Mouse (Mus musculus): ENCODE measurements at regions not wholly inside any gene's neighbourhood (a gene's known extent, or its start where the extent isn't known, plus 50 kb on each side); places are given as distances from the start of the nearest gene placed in this dataset.

- no peak for DNase-seq (ENCODE audit: low spot score)
Observed at GRCm38 (mm10) chr1:128951436-128951835, 321.7 kb upstream of the Thsd7b start.

GRCm38 (mm10) chr1:128950512-128950911, 322.6 kb upstream of the Thsd7b start:
- DNase-seq (ENCODE audit: low spot score), result no peak

DNA sequence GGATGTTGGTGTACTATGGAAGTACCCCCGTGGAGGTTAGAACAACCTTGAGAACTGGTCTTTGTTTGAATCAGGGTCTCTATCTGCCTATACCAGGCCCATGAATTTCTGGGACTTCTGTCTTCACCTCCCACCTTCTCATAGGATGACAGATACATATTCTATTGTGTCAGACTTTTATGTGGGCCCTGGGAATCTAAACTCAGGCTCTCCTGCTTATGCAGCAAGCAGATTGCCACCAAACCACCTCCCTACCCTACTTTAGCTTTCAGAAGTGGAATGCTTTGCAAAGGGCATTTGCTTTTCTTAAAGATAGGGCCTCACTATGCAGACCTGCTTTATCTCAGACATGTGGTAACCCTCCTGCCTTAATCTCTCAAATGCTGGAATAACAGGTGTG, 322.7 kb upstream of the Cxcr4 start:
- DNase-seq (ENCODE audit: low spot score), result no peak

DNA sequence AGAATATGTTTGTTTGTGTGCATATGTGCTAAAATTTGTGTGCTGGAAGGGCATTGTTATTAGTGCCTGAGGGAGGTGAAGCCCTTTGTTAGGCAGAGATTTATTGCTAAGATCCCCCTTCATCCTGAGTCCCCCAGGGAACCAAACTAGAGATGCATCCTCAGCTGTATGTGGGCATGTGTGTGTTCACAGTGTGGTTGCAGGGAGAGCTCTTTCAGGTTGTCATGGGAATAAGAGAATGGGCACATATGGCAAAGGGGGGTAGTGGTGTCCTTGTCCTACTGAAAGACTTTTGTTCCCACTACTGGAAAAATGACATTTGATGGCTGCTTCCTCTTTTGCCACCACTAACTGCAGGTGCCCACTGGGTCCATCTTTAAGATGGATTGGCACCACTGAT, 320.4 kb upstream of the Cxcr4 start:
- DNase-seq (ENCODE audit: low spot score), result no peak

- DNase-seq (ENCODE audit: low spot score), result no peak
Observed at GRCm38 (mm10) chr1:128907566-128907965, 315.5 kb upstream of the Cxcr4 start.

DNA sequence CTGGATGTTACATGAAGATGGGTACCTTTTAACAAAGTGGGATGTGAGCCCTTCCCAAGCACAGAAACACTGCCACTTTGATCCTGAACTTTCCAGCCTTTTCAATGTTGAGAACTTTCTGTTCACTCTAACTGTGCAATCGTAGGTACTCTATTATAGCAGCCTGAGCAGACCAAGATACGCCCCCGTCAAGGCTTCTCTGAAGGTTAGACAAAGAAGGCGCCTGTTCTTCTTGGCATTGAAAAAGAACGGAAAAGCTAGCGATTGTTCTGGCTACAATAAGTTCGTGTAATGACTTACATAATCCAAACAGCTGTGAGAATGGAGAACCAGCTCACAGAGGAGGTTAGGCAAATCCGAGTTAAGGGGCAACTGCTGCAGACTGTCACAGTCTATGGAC, 305.9 kb upstream of the Cxcr4 start:
- no peak for DNase-seq (ENCODE audit: low spot score)

GRCm38 (mm10) chr1:128894546-128894945, 302.5 kb upstream of the Cxcr4 start:
- DNase-seq (ENCODE audit: low spot score), result no peak

DNA sequence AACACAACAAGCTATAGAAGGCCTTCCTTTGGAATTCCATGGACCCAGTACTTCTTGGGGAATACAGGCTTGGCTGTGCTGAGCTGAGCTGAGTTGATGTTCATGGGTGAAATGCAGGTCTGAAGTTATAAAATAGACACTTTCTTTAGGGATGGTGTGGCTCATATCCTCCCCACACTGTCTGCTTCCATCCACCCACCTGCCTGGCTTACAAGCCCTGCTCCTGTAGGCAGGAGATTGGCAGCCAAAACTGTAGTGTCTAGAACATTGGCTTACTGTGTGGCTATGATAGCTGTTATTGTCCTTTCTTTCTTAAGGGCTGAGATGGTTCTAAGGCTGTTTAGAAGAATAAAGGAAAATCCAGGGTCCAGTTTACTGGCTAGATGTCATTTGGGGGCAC, 286.2 kb upstream of the Cxcr4 start:
- no peak for DNase-seq (ENCODE audit: low spot score)

DNA sequence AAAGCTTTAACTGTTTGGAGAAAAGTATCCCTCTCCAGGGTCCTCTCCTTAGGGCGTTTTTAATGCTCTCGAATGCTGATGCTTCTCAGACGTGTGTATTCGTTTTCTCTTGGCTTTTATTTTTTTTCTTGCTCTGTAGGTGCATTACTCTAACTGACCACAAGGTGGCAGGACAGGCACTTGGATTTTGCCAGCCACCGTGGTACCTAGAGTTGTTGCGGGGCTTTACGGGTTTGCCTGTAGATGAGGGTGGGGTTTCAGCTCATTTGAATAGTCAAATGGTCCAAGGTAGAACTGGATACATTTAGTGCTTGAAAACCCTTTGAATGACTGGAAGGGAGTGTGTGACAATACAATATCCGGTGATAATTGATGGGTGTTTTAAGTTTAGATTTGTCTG, 283.2 kb upstream of the Cxcr4 start:
- peak; percentile 18 for DNase-seq (ENCODE audit: low spot score)

GRCm38 (mm10) chr1:128874190-128874589, 282.1 kb upstream of the Cxcr4 start:
- no peak for DNase-seq (ENCODE audit: low spot score)

DNA sequence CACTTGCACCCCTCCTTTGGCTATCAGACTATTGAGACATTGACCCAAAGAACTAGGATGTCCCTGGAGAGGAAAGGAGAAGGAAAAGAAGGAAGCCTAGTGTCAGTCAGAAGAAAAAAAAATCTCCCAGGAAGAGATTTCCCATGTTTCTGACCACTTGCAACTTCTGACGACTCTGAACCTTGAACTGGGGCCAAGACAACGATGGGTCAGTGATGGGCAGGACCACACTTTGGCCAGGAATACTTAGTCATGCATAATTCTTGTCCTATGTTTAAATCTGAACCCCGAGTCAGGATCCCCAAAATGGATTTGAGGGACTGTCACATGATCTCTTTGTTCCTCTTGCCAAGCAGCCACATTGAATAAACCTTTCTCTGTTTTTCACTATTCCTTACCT, 276.7 kb upstream of the Cxcr4 start:
- no peak for DNase-seq (ENCODE audit: low spot score)

GRCm38 (mm10) chr1:128860537-128860936, 268.4 kb upstream of the Cxcr4 start:
- no peak for DNase-seq (ENCODE audit: low spot score)

DNA sequence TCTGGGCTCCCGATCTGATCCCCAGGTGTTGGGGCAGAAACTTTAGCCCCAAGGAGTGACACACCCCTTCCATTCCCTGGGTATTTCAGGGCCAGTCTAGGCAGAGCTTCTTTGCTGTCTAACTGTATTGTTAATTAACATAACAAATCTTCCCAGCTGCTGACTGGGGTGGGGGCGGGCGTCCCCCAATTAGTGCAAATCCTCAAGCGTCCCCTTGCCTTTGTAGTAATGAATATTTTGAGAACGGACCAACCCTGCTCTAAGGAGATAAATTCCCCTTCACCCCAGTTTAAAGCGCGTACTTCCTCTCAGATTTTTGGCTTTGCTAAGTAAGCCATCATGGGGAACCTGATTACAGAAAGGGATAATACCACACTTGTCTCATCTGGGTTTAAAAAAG, 268.0 kb upstream of the Cxcr4 start:
- no peak for DNase-seq (ENCODE audit: low spot score)

DNA sequence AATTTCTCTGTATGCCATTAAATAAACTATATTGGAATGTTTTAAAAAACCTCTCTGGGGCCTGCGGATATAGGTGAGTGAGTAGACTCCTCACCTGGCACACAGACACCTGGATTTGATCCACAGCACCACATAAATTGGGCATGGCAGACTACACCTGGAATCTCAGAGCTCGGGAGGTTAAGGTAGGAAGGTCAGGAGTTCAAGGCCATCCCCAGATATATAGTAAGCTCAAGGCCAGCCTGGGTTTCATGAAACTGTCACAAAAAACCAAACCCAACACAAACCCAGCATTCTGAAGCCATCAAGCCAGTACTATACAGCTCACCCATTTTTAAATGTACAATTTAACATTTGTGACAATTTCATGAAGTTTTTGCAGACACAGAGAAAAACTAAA, 266.6 kb upstream of the Cxcr4 start:
- DNase-seq (ENCODE audit: low spot score), result no peak

DNA sequence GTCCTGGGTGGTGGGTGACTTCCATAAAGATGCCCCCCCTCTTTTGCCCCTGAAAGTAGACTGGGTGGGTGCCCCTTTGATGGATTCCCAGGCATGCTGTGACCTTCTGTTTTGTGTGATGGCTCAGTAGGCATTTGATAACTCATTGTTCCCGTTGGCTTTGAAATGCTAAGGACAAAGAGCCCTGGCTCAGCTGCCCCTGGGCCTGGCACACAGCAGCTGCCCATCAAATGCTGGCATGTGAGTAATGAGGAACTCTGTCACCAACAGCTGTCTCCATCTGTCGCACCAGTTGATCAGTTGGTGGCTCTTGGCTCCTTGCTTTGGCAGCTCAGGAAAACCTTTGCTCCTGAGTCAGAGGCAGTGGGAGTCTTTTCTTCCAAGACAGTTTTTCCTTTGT, 264.8 kb upstream of the Cxcr4 start:
- DNase-seq (ENCODE audit: low spot score), result no peak

DNA sequence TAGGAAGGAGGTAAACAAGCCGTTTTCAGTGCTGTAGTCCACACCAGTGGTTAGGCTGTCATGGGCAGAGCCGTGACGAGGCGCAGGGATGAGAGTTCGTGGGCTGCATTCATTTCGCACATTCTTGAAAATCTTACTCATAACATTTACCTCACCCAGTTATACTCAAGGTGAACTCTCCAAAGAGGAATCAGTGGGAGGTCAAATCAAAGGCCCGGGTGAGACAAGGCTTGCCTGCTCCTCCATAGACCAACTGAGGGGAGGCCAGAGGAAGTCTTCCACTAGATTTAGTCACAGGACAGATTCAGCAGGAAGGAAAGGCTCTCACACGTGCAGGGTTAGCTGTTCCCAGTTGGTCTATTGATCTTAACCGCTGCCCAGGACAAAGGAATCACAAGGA, 262.6 kb upstream of the Cxcr4 start:
- DNase-seq (ENCODE audit: low spot score), result no peak

DNA sequence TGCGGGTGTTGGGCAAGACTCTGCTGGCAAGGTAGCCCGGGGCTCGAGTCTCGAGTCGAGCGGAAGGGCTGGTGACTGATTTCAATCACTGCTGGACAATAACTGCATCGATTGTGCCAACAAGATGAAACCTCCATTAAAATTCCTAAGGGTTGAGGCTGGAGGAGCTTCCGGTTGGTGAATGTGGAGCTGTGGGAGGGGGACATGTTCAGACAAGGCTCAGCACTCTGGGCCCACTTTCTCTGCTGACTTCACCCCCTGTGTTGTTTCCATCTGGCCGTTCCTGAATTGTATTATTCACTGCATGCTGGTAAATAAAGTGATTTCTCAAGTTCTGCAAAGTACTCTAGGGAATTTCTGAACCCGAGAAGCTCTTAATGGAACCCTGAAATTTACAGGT, 261.2 kb upstream of the Cxcr4 start:
- no peak for DNase-seq (ENCODE audit: low spot score)

GRCm38 (mm10) chr1:128837361-128837760, 245.3 kb upstream of the Cxcr4 start:
- DNase-seq (ENCODE audit: low spot score), result no peak

DNA sequence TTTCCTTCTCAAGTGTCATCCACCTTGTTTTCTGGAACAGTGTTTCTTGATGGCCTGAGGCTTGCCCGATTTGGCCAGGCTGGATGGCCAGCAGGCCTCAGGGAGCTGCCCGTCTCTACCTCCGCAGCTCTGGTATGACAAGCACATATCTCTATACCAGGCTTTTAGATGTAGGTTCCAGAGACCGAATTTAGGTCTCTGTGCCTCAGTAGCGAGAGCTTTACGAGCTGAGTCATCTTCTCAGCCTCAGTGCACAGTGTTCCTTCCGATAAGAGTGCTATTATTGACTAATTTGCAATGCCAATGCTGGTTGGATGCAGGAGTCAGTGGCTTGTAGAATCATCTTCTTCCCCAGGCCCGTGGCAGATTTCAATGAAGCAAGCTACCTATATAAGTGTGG, 243.4 kb upstream of the Cxcr4 start:
- no peak for DNase-seq (ENCODE audit: low spot score)

DNA sequence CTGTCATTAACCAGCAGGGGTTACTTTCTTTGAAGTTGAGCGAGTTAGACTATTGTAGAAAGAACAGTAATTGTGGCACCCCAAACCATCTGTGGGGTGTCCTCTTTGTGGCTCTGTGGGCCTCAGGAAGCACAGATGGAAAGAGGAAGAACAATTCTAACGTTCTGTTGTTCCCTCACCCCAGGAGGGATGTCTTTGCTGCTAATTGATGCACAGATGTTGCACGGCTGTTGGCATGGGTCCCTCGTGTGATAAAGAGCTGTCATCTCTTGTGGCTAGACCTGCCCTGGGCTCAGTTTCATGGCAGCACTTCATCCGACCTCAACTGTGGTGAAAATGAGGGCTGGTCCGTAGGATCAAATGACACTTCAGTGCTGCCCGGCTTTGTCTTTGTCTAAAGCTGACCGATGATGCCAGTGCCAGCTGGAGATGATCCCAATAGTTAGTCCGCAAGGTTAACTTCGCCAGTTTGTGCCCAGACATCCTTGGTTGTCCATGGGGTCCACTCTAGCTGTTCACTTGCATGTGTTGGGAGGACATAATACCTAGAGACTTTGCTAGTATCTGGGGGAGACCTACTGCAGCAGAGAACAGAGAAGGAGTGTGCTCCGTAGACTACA, 241.1 kb upstream of the Cxcr4 start:
- no peak for DNase-seq (ENCODE audit: low spot score)

DNA sequence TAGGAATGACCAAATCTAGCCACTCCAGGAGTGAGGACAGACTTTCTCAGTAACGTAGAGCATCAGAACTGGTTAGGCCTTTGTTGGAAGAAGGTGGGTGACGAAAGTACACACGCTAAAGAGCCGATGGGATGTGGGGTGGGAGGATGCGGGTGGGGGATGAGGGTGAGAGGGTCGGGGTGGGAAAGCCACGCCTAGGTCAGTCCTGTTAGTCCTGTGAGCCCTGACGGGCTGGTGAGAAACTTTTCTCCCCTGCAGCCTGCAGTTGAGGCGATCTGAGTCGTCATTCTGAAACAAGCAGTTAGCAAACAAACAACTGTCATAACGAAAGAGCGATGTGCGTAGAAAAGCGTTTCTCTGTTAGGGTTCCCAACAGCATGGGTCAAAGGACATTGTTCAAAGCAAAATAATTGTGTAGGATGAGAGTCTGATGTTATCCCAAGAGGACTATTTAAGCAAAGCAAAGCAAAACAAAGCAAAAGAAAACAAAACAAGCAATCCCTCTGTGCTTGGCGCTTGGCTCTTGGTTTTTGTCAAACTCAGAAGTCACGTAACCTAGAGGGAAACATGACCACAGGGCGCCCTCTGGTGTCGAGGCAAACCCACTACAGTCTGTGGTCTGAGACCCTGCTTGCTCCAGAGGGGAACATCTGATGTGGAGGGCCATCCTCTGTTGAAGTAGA, 240.2 kb upstream of the Cxcr4 start:
- peak; percentile 80 for DNase-seq (ENCODE audit: low spot score)

DNA sequence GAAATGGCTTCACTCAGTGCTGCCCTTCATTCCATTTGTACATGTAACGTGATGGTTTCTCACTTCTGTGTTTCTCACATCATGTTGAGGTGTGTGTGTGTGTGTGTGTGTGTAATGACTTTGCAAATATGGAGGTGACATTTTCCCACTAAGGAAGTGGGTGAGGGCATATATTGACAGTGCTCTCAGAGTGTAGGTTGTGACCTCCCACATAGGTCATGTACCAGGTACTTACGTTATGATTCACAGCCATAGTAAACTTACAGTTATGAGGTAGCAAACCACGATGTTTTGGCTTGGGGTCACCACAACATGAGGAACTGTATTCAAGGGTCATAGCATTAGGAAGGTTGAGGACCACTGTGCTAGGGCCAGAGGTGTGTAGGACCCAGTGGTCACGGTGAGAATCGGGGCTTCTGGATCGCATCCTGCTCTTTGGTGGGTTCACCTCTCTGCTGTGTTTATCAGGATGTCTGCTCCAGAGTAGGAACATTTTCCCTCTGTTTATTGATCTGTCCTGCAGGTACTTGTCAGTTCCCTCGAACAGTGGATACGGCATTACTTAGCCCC, 238.7 kb upstream of the Cxcr4 start:
- DNase-seq (ENCODE audit: low spot score), result no peak

GRCm38 (mm10) chr1:128829536-128829935, 237.4 kb upstream of the Cxcr4 start:
- DNase-seq (ENCODE audit: low spot score), result no peak

DNA sequence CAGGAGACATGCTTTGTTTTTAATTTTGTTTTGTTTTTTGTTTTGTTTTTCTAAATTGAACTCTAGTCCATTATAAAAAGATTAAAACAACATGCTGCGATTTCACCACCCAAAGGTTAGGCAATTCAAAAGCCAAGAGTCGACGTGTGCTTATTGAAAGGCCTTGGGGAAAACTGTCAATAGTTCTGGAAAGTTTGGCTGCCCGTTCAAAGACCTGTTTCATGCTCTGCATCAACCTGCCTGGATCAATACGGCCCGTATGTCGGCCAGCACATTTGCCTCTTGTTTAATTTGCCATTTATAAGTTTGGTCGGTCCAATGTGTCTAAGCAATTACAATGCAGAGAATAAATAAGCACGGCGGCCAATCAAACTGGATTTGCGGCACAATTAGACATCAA, 234.3 kb upstream of the Cxcr4 start:
- DNase-seq (ENCODE audit: low spot score), result no peak

Measured in urinary bladder, postnatal 14 days (tissue).